Mouse (Mus musculus) hindbrain, embryonic 11.5 days (tissue): ENCODE data around the gene Atf6b. TPM values are rescaled to one million over a fixed set of nuclear protein-coding genes. Genes with fewer than 3 reads are reported as not detected.

ENCODE experiments used
- ATAC-seq: fragments of 200-750 bp; cut with Nextera tagmentation; 2 replicates; pipeline ENCODE4 v1.8.0; 2017; ENCODE audit warnings: mild to moderate bottlenecking, moderate TSS enrichment, moderate library complexity; ENCODE audit not compliant: low FRiP score
- DNase-seq: peaks from one replicate; pipeline ENCODE4 v3.0.0-alpha.2; 2015; ENCODE audit warnings: low spot score
- H3K27ac ChIP-seq: fragments of 300-500 bp; sonication (generic); 2 replicates; pipeline ENCODE4 v1.5.1; 2014; ENCODE audit warnings: mild to moderate bottlenecking, low read depth, low read length
- H3K27me3 ChIP-seq: fragments of 300-500 bp; sonication (generic); 2 replicates; pipeline ENCODE4 v1.6.1; 2014; ENCODE audit warnings: mild to moderate bottlenecking, low read length, moderate library complexity, mixed read lengths; ENCODE audit not compliant: control insufficient read depth, insufficient read depth
- H3K36me3 ChIP-seq: fragments of 300-500 bp; sonication (generic); 2 replicates; pipeline ENCODE4 v1.6.1; 2014; ENCODE audit warnings: mild to moderate bottlenecking, low read length, moderate library complexity, mixed read lengths; ENCODE audit not compliant: control insufficient read depth, insufficient read depth
- H3K4me1 ChIP-seq: fragments of 300-500 bp; sonication (generic); replicated peaks from 2 replicates; pipeline ENCODE4 v1.6.1; 2014; ENCODE audit warnings: low read length, mixed read lengths; ENCODE audit not compliant: control insufficient read depth, insufficient read depth
- H3K4me2 ChIP-seq: fragments of 300-500 bp; sonication (generic); replicated peaks from 2 replicates; pipeline ENCODE4 v1.6.1; 2014; ENCODE audit warnings: mild to moderate bottlenecking, low read depth, low read length
- H3K4me3 ChIP-seq: fragments of 300-500 bp; sonication (generic); 2 replicates; pipeline ENCODE4 v1.5.1; 2014; ENCODE audit warnings: low read depth, low read length
- H3K9ac ChIP-seq: fragments of 300-500 bp; sonication (generic); 2 replicates; pipeline ENCODE4 v1.6.1; 2014; ENCODE audit warnings: low read depth, low read length
- H3K9me3 ChIP-seq: fragments of 300-500 bp; sonication (generic); 2 replicates; pipeline ENCODE4 v1.6.1; 2016; ENCODE audit warnings: low read length; ENCODE audit not compliant: control insufficient read depth
- WGBS: fragments of 180-500 bp; shearing (Covaris S2); extraction: QIAGEN DNeasy Blood & Tissue Kit; methylation state at CpG from one replicate; pipeline ENCODE4 v1.1.7; 2014; 5-methylcytosine and 5-hydroxymethylcytosine counted together
- polyA plus RNA-seq: library from polyadenylated mRNA; unstranded; fragments of >200 nt; fragmentation: Nextera tagmentation; extraction: Ambion mirVana; gene quantifications from 2 replicates; pipeline ENCODE4 v1.2.1, GENCODE M21; 2014

The Atf6b gene
- polyA plus RNA-seq, 1 experiment from 2014 or later: 61.9 TPM

- Histone ChIP-seq H3K4me1 (no peaks in the 10 kb centered on the region; the same call in 1 of the 2 replicates), H3K4me3 (no peak overlapping the region), H3K27me3 (no peaks in the 10 kb centered on the region), H3K36me3 (no peaks in the 10 kb centered on the region), H3K27ac (no peak overlapping the region), H3K4me2 (no peak overlapping the region), H3K9ac (no peak overlapping the region), H3K9me3 (no peaks in the 10 kb centered on the region)
- no peak for DNase-seq
- 78% methylated on average over 3 of the region's 3 CpGs for WGBS
- no peak for ATAC-seq
Measured at GRCm38 (mm10) chr17:34641945-34642344, 5.0 kb upstream of the Atf6b start.

GRCm38 (mm10) chr17:34643379-34643778 is 3.6 kb upstream of the Atf6b start:
- 93% methylated on average over 4 of the region's 4 CpGs for WGBS
- H3K4me2 ChIP-seq: no peak overlapping the region
- no peak overlapping the region for H3K9ac ChIP-seq
- H3K4me1 ChIP-seq: no peaks in the 10 kb centered on the region; the same call in 1 of the 2 replicates
- ATAC-seq (no peak), DNase-seq (no peak)
- H3K9me3 ChIP-seq: no peaks in the 10 kb centered on the region
- H3K36me3 ChIP-seq: no peaks in the 10 kb centered on the region
- H3K27ac ChIP-seq: no peak overlapping the region
- no peak overlapping the region for H3K4me3 ChIP-seq
- no peaks in the 10 kb centered on the region for H3K27me3 ChIP-seq

GRCm38 (mm10) chr17:34643944-34644343 is 3.0 kb upstream of the Atf6b start:
- WGBS: 83% methylated on average over 10 of the region's 10 CpGs
- no peak overlapping the region for H3K27ac ChIP-seq

DNA sequence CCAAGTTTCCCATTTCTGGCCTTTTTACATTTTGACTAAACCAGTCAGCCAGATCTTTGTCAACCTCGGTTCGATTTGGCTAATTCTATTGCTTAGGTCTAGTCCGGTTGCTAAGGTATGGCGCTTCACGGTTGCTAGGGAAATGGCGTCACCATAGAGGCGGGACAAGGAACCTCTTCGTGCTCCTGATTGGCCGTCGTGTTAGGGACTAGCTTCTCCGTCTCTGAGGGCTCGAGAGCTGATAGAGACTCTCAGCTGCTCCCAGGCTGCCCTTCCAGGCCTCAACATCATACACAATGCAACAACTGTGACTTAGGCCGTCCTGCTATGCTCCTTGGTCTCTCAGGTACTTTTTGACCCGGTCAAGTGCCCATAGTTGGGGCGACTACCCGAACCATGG is 2.3 kb upstream of the Atf6b start, which contains the start of gene Fkbpl:
Fkbpl (plus strand) TSS at position 157 of the 400 bp plus-strand sequence.
- 1% methylated on average over 16 of the region's 16 CpGs for WGBS
- peak within 1 kb of the TSS; percentile 70 for H3K9ac ChIP-seq

More at GRCm38 (mm10) chr17:34643944-34644343, 3.0 kb upstream of the Atf6b start:
- DNase-seq: no peak
- Histone ChIP-seq H3K4me1 (no peaks in the 10 kb centered on the region; the same call in 1 of the 2 replicates), H3K36me3 (0 out of 2 replicates have a peak, but pooled peaks cover under 1% of the 10 kb centered on the region), H3K9me3 (no peaks in the 10 kb centered on the region), H3K9ac (no peak overlapping the region), H3K4me2 (no peak overlapping the region), H3K27me3 (no peaks in the 10 kb centered on the region), H3K4me3 (no peak overlapping the region)
- no peak for ATAC-seq

GRCm38 (mm10) chr17:34645256-34645829 is 1.6 kb upstream of the Atf6b start:
- H3K4me2 ChIP-seq: peak overlapping the region; percentile 69
- DNase-seq (no peak), ATAC-seq (no peak)
- H3K9ac ChIP-seq: peak overlapping the region; percentile 70
- H3K4me1 ChIP-seq: no peaks in the 10 kb centered on the region; the same call in 1 of the 2 replicates
- H3K27me3 ChIP-seq: no peaks in the 10 kb centered on the region
- no peaks in the 10 kb centered on the region for H3K9me3 ChIP-seq
- WGBS: 44% methylated on average over 10 of the region's 10 CpGs
- H3K36me3 ChIP-seq: 0 out of 2 replicates have a peak, but pooled peaks cover 8% of the 10 kb centered on the region
- peak overlapping the region; percentile 59 for H3K4me3 ChIP-seq
- H3K27ac ChIP-seq: no peak overlapping the region

More for the DNA sequence above, 2.3 kb upstream of the Atf6b start, which contains the start of gene Fkbpl:
- DNase-seq: peak; percentile 96
- H3K9me3 ChIP-seq: no peaks in the 10 kb centered on the region
- 0 out of 2 replicates have a peak, but pooled peaks cover 4% of the 10 kb centered on the region for H3K36me3 ChIP-seq
- H3K27me3 ChIP-seq: no peaks in the 10 kb centered on the region
- ATAC-seq: peak; percentile 78
- H3K4me2 ChIP-seq: peak within 1 kb of the TSS; percentile 69
- 0 out of 2 replicates have a peak within 1 kb of the TSS, but pooled peaks have one; percentile 31 for H3K27ac ChIP-seq
- peak within 1 kb of the TSS; percentile 59 for H3K4me3 ChIP-seq
- H3K4me1 ChIP-seq: no peaks in the 10 kb centered on the region; the same call in 1 of the 2 replicates

DNA sequence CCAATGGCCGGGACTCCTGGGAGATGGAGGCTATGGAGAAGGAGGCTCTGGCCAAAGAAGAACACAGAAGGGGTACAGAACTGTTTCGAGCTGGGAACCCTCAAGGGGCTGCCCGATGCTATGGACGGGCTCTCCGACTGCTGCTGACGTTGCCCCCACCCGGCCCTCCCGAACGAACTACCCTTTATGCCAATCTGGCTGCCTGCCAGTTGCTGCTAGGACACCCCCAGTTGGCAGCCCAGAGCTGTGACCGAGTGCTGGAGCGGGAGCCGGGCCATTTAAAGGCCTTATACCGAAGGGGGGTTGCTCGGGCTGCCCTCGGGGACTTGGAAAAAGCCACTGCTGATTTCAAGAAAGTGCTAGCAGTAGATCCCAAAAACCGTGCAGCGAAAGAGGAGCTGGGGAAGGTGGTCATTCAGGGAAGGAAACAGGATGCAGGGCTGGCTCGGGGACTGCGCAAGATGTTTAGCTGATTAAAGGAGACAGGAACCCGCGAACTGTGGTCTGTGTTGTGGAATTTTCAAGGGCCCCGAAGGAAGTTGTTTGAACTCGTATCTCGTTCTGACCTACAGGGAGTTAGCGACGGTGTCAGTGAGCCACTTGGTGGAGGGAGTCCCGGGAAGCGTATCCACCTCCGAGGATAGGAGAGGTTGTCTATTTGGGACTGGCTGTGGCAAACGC is 975 bp upstream of the Atf6b start:
- no peak overlapping the region for H3K27ac ChIP-seq
- H3K4me2 ChIP-seq: no peak overlapping the region; the same call in 1 of the 2 replicates
- no peak overlapping the region for H3K4me3 ChIP-seq
- peaks cover 9% of the 10 kb centered on the region; the same call in 1 of the 2 replicates for H3K36me3 ChIP-seq
- H3K4me1 ChIP-seq: no peaks in the 10 kb centered on the region; the same call in 1 of the 2 replicates
- no peaks in the 10 kb centered on the region for H3K9me3 ChIP-seq
- ATAC-seq (no peak), DNase-seq (no peak)
- no peaks in the 10 kb centered on the region for H3K27me3 ChIP-seq
- no peak overlapping the region for H3K9ac ChIP-seq
- 90% methylated on average over 30 of the region's 30 CpGs for WGBS

DNA sequence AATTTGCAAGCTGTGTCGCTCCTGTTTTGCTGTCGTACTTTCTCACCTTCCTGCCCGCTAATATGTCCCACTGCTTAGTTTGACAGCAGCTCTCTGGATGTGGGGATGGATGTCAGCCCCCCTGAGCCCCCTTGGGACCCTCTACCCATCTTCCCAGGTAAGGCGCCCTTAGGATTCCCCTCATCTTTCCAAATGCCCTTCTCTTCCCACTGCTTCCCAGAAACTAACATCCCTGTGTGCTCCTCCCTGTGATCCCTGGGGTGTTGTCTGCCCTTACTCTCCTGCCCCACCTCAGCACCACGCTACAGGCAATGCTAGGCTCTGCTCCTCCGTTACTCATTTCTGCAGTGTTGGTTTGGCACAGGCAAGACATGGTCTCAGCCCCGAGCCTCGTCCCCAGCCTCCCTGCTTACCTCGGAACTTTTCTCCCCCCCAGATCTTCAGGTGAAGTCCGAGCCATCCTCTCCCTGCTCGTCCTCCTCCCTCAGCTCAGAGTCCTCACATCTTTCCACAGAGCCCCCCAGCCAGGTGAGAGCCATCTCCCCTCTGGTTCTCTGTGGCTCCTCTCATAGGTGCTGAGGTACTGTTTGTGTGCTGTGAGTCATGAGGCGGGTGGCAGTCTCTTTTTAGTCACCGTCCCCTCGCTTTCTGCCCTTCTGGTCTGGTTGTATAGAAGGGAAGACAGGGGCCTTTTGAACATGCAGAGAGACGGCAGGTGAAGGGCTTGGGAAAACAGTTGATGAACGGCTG is 1.4 kb downstream of the Atf6b start:
- H3K4me3 ChIP-seq: peak overlapping the region; percentile 97
- peak overlapping the region; percentile 84; the same call in 1 of the 2 replicates for H3K4me2 ChIP-seq
- H3K27me3 ChIP-seq: no peaks in the 10 kb centered on the region
- no peaks in the 10 kb centered on the region for H3K9me3 ChIP-seq
- H3K9ac ChIP-seq: peak overlapping the region; percentile 96; the same call in 1 of the 2 replicates
- ATAC-seq: no peak
- DNase-seq: no peak
- peaks cover 15% of the 10 kb centered on the region; the same call in 1 of the 2 replicates for H3K36me3 ChIP-seq
- 84% methylated on average over 16 of the region's 16 CpGs for WGBS
- H3K27ac ChIP-seq: no peak overlapping the region
- H3K4me1 ChIP-seq: no peaks in the 10 kb centered on the region; the same call in 1 of the 2 replicates

GRCm38 (mm10) chr17:34649106-34649864 is 2.3 kb downstream of the Atf6b start:
- no peaks in the 10 kb centered on the region; the same call in 1 of the 2 replicates for H3K4me1 ChIP-seq
- DNase-seq (no peak), ATAC-seq (no peak)
- no peaks in the 10 kb centered on the region for H3K27me3 ChIP-seq
- peaks cover 15% of the 10 kb centered on the region; the same call in 1 of the 2 replicates for H3K36me3 ChIP-seq
- WGBS: 90% methylated on average over 18 of the region's 18 CpGs
- H3K9me3 ChIP-seq: no peaks in the 10 kb centered on the region
- H3K27ac ChIP-seq: no peak overlapping the region
- no peak overlapping the region for H3K4me3 ChIP-seq
- H3K4me2 ChIP-seq: no peak overlapping the region
- H3K9ac ChIP-seq: no peak overlapping the region
